Mouse (Mus musculus) midbrain, embryonic 14.5 days (tissue): Measurements from ENCODE around the gene Chtf18. TPM values are rescaled to one million over a fixed set of nuclear protein-coding genes. Genes with fewer than 3 reads are reported as not detected.
A peak's percentile ranks its signal among the peaks of the same experiment; 100 is the strongest.
"Not testable (repeated sequence)": the region's sequence is repeated elsewhere in the genome, so short reads cannot be mapped to it uniquely, and the experiment has no call there.

Experiments
- ATAC-seq: fragments of 200-750 bp; cut with Nextera tagmentation; 2 replicates; pipeline ENCODE4 v1.8.0; 2017; ENCODE audit warnings: moderate number of reproducible peaks, moderate library complexity; ENCODE audit not compliant: low FRiP score, low TSS enrichment
- DNase-seq: peaks from one replicate; pipeline ENCODE4 v3.0.0-alpha.2; 2015
- H3K27ac ChIP-seq: fragments of 300-500 bp; sonication (generic); replicated peaks from 2 replicates; pipeline ENCODE4 v1.5.1; 2014; ENCODE audit warnings: mild to moderate bottlenecking, low read depth, low read length, moderate library complexity
- H3K27me3 ChIP-seq: fragments of 300-500 bp; sonication (generic); 2 replicates; pipeline ENCODE4 v1.6.1; 2014; ENCODE audit warnings: low read length, control low read depth, mixed read lengths; ENCODE audit not compliant: control insufficient read depth, insufficient read depth
- H3K36me3 ChIP-seq: fragments of 300-500 bp; sonication (generic); 2 replicates; pipeline ENCODE4 v1.6.1; 2014; ENCODE audit warnings: low read length, control low read depth; ENCODE audit not compliant: control insufficient read depth, insufficient read depth
- H3K4me1 ChIP-seq: fragments of 300-500 bp; sonication (generic); 2 replicates; pipeline ENCODE4 v1.6.1; 2014; ENCODE audit warnings: mild to moderate bottlenecking, antibody characterized with exemption, low read length, control low read depth; ENCODE audit not compliant: control insufficient read depth, insufficient read depth
- H3K4me2 ChIP-seq: fragments of 300-500 bp; sonication (generic); 2 replicates; pipeline ENCODE4 v1.6.1; 2014; ENCODE audit warnings: mild to moderate bottlenecking, low read length, moderate library complexity
- H3K4me3 ChIP-seq: fragments of 300-500 bp; sonication (generic); replicated peaks from 2 replicates; pipeline ENCODE4 v1.5.1; 2014; ENCODE audit warnings: low read depth, low read length
- H3K9ac ChIP-seq: fragments of 300-500 bp; sonication (generic); replicated peaks from 2 replicates; pipeline ENCODE4 v1.6.1; 2014; ENCODE audit warnings: mild to moderate bottlenecking, low read length, moderate library complexity
- H3K9me3 ChIP-seq: fragments of 300-500 bp; sonication (generic); 2 replicates; pipeline ENCODE4 v1.6.1; 2016; ENCODE audit warnings: low read length, control low read depth, mixed read lengths; ENCODE audit not compliant: control insufficient read depth
- WGBS: fragments of 180-500 bp; shearing (Covaris S2); extraction: QIAGEN DNeasy Blood & Tissue Kit; methylation state at CpG from one replicate; pipeline ENCODE4 v1.1.7; 2014; 5-methylcytosine and 5-hydroxymethylcytosine counted together
- polyA plus RNA-seq: library from polyadenylated mRNA; unstranded; fragments of >200 nt; fragmentation: Nextera tagmentation; extraction: Ambion mirVana; gene quantifications from 2 replicates; pipeline ENCODE4 v1.2.1, GENCODE M21; 2014

Chtf18 gene
- polyA plus RNA-seq, 1 experiment from 2014 or later = 4.5 TPM

DNA sequence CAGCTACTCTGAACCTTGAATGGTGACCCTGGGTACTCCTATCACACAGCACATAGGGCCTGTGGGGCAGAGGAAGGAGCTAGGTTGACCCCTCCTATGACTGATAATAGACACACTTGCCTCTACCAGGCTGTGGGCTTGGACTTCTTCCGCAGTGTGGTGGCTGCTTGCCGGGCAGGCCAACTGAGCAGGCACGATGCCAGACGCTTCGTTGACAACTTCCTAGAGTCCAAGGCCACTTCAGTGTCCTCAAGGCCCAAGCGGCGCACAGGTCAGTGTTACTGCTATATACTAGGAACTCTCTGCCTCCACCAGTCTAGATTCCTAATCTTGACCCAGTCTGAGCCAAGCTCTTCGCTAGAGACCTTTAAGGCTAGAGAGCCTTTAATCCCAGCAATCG is 16.6 kb upstream of the Chtf18 start:
- DNase-seq (no peak), ATAC-seq (no peak)
- no peak overlapping the region for H3K27ac ChIP-seq
- H3K4me1 ChIP-seq = no peaks in the 10 kb centered on the region
- WGBS = 92% methylated on average over 9 of the region's 9 CpGs
- H3K4me3 ChIP-seq = no peak overlapping the region
- H3K36me3 ChIP-seq = no peaks in the 10 kb centered on the region
- no peaks in the 10 kb centered on the region for H3K9me3 ChIP-seq
- H3K27me3 ChIP-seq = no peaks in the 10 kb centered on the region
- H3K4me2 ChIP-seq = no peak overlapping the region
- H3K9ac ChIP-seq = no peak overlapping the region

DNA sequence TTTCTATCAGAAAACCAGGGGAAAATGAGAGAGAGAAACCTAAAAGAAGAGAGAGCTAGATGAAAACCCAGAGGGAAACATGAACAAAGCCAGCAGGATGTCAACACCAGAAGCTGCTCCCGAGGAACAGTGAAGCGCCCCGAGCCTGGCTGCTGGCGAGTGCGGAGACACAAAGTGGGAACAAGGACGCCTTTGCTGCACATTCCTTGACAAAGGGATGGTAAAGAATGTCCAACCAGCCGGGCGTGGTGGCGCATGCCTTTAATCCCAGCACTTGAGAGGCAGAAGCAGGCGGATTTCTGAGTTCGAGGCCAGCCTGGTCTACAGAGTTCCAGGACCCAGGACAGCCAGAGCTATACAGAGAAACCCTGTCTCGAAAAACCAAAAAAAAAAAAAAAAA is 14.3 kb upstream of the Chtf18 start:
- H3K27ac ChIP-seq, H3K4me1 ChIP-seq, H3K4me3 ChIP-seq, H3K9me3 ChIP-seq, H3K36me3 ChIP-seq, H3K9ac ChIP-seq, H3K4me2 ChIP-seq, ATAC-seq, H3K27me3 ChIP-seq, DNase-seq: not testable (repeated sequence)
- WGBS = 67% methylated on average over 12 of the region's 12 CpGs

GRCm38 (mm10) chr17:25738861-25739260 is 11.6 kb upstream of the Chtf18 start:
- no peaks in the 10 kb centered on the region for H3K9me3 ChIP-seq
- no peak overlapping the region for H3K27ac ChIP-seq
- no peaks in the 10 kb centered on the region for H3K36me3 ChIP-seq
- ATAC-seq = no peak
- no peak overlapping the region for H3K9ac ChIP-seq
- H3K4me2 ChIP-seq = no peak overlapping the region
- H3K4me3 ChIP-seq = no peak overlapping the region
- WGBS = 81% methylated on average over 7 of the region's 7 CpGs
- no peaks in the 10 kb centered on the region for H3K4me1 ChIP-seq
- no peak for DNase-seq
- H3K27me3 ChIP-seq = no peaks in the 10 kb centered on the region

DNA sequence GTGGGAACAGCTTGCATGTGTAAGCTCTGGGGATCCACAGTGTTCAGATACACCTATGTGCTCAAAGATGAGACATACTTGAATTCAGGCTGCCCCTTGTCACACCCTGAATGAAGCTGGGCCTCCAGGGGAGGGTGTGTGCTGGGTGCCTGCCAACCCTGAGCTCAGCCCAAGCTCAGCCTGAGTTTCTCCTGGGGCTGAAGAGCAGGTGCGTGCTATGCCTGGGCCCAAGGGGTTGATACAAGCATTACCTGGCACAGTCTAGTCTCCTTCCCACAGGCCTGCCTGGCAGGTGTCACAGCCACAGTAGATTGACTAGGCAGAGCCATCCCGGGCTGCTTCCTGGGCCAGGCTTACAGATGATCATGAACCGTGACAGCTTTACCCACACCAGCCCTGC is 8.5 kb upstream of the Chtf18 start, which contains the start of gene Mslnl:
Gene Mslnl (plus strand): TSS at position 298 of the 400 bp plus-strand sequence.
- ATAC-seq (no peak), DNase-seq (no peak)
- Histone ChIP-seq H3K4me3 (no peak within 1 kb of the TSS), H3K4me2 (no peak within 1 kb of the TSS), H3K4me1 (no peaks in the 10 kb centered on the region), H3K9ac (no peak within 1 kb of the TSS), H3K27me3 (no peaks in the 10 kb centered on the region), H3K9me3 (no peaks in the 10 kb centered on the region), H3K27ac (no peak within 1 kb of the TSS), H3K36me3 (peaks cover 4% of the 10 kb centered on the region; the same call in 1 of the 2 replicates)
- 62% methylated on average over 3 of the region's 3 CpGs for WGBS

DNA sequence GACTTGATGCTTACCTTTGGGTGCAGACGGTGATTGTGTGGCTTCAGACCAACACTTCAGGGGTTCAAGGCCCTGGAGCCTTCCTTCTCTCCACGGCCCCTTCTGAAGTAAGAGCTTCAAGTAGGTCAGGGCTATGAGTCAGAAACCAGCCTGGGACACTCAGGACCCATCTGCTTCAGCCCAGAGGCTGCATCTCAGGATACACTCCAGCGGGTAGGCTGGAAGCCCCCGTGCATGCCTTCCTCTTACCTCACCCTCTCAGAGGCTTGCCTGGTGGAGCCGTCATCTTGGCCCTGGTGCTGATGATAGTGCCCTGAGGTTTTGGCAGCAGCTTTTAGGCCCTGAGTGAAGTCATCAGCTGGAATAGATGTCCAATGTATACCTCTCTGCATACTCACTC is 8.0 kb upstream of the Chtf18 start:
- Histone ChIP-seq H3K27me3 (no peaks in the 10 kb centered on the region), H3K4me2 (no peak overlapping the region), H3K27ac (no peak overlapping the region), H3K9ac (no peak overlapping the region), H3K36me3 (peaks cover 9% of the 10 kb centered on the region; the same call in 1 of the 2 replicates), H3K9me3 (no peaks in the 10 kb centered on the region), H3K4me1 (no peaks in the 10 kb centered on the region), H3K4me3 (no peak overlapping the region)
- ATAC-seq = no peak
- 83% methylated on average over 5 of the region's 5 CpGs for WGBS
- DNase-seq = no peak

GRCm38 (mm10) chr17:25732082-25732481 is 4.9 kb upstream of the Chtf18 start:
- H3K9me3 ChIP-seq = no peaks in the 10 kb centered on the region
- H3K4me3 ChIP-seq = no peak overlapping the region
- no peak for ATAC-seq
- H3K9ac ChIP-seq = no peak overlapping the region
- H3K4me2 ChIP-seq = no peak overlapping the region
- H3K27ac ChIP-seq = no peak overlapping the region
- WGBS = 10% methylated on average over 2 of the region's 2 CpGs
- H3K4me1 ChIP-seq = peaks cover 9% of the 10 kb centered on the region
- no peaks in the 10 kb centered on the region for H3K27me3 ChIP-seq
- DNase-seq = peak; percentile 89
- peaks cover 11% of the 10 kb centered on the region; the same call in 1 of the 2 replicates for H3K36me3 ChIP-seq

GRCm38 (mm10) chr17:25728009-25728270 is 721 bp upstream of the Chtf18 start:
- ATAC-seq (no peak), DNase-seq (no peak)
- Histone ChIP-seq H3K27me3 (no peaks in the 10 kb centered on the region), H3K36me3 (peaks cover 11% of the 10 kb centered on the region; the same call in 1 of the 2 replicates), H3K9ac (peak overlapping the region; percentile 78), H3K9me3 (no peaks in the 10 kb centered on the region), H3K4me1 (peaks cover 14% of the 10 kb centered on the region), H3K4me3 (peak overlapping the region; percentile 63), H3K27ac (peak overlapping the region; percentile 60; the same call in 1 of the 2 replicates), H3K4me2 (peak overlapping the region; percentile 97)
- 22% methylated on average over 4 of the region's 4 CpGs for WGBS

DNA sequence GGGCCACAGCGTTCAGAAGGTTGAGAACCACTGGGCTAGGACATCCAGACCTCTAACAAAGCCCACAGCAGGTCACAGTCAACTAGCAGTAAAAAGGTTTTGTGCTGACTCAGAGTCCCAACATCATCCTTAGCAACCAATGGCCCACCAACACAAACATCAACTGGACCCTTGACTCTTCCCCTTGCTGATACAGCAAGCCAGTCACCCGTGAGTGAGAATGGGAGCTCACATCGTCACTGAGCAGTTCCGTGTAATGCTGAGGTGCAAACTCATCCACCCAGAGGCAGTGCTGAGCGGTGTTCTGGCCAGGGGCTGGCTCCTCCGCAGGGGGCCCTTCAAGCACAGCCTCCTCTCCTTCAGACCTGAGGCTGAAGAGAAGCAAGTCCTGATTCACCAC is 2.0 kb downstream of the Chtf18 start:
- WGBS = 84% methylated on average over 6 of the region's 6 CpGs
- Histone ChIP-seq H3K4me1 (peaks cover 14% of the 10 kb centered on the region), H3K27ac (no peak overlapping the region), H3K9me3 (no peaks in the 10 kb centered on the region), H3K9ac (no peak overlapping the region), H3K4me3 (no peak overlapping the region), H3K27me3 (no peaks in the 10 kb centered on the region), H3K4me2 (no peak overlapping the region), H3K36me3 (0 out of 2 replicates have a peak, but pooled peaks cover 2% of the 10 kb centered on the region)
- ATAC-seq (no peak), DNase-seq (no peak)

DNA sequence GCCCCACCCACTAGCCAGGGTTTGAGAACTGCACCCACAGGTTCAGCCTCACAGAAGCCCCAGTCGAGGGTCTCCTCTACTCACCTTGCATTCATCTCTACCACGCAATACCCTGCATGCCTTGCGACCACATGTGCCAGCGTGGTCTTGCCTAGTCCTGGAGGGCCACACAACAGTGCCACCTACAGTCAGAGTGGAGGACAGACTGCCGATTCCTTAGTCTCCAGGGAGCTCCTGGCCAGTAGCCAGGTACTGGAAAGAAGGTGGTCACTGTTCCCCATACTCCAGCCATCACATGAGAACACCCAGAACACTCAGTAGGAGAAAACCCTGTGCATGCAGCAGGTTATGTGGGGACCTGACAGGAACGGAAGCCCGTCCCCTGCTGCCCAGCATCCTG is 3.3 kb downstream of the Chtf18 start:
- H3K4me3 ChIP-seq = no peak overlapping the region
- no peak overlapping the region for H3K9ac ChIP-seq
- H3K27me3 ChIP-seq = no peaks in the 10 kb centered on the region
- no peaks in the 10 kb centered on the region for H3K36me3 ChIP-seq
- DNase-seq = no peak
- peaks cover 14% of the 10 kb centered on the region for H3K4me1 ChIP-seq
- H3K4me2 ChIP-seq = no peak overlapping the region
- no peak for ATAC-seq
- 75% methylated on average over 7 of the region's 7 CpGs for WGBS
- H3K27ac ChIP-seq = no peak overlapping the region
- no peaks in the 10 kb centered on the region for H3K9me3 ChIP-seq
